ENCODE assay signal across 11 mouse cellular contexts in genomic region chr19:26731809-26732208, GRCm38 (mm10).
DNase-seq lines count a peak whose midpoint lies in the region; ATAC-seq lines count a peak whose summit lies in the region.
"Had no signal": no experiment of that assay in that cellular context is flagged by ENCODE, and none has a peak within 500 bp of the region (broad histone marks: within the 10 kb centered on the region; RNA-seq: fewer than 3 reads in every experiment).

No protein-coding gene starts in this region.

- no peak overlapping the region for H3K27ac ChIP-seq in midbrain, embryonic 11.5 days (ENCODE audit: low read depth, low read length)
- no peak overlapping the region for H3K27ac ChIP-seq in midbrain, embryonic 13.5 days
- H3K27ac ChIP-seq: heart, embryonic 15.5 days; liver, embryonic 15.5 days; stomach, embryonic 15.5 days had no signal

- no peaks in the 10 kb centered on the region for H3K9me3 ChIP-seq in midbrain, embryonic 11.5 days (ENCODE audit: control insufficient read depth, low read length)
- no peaks in the 10 kb centered on the region for H3K9me3 ChIP-seq in midbrain, embryonic 13.5 days
- H3K9me3 ChIP-seq: heart, embryonic 15.5 days; liver, embryonic 15.5 days; stomach, embryonic 15.5 days had no signal

- intact Hi-C loops in heart, postnatal 25 days (cut with DNase I), result loop anchor here (5.0 kb wide), 1 partner anchor 695 kb away; the partner anchor contains the start of gene Pum3

- no peaks in the 10 kb centered on the region for H3K36me3 ChIP-seq in midbrain, embryonic 11.5 days (ENCODE audit: control insufficient read depth, insufficient read depth, low read length)
- H3K36me3 ChIP-seq in midbrain, embryonic 13.5 days, result no peaks in the 10 kb centered on the region
- H3K36me3 ChIP-seq: heart, embryonic 15.5 days; liver, embryonic 15.5 days; stomach, embryonic 15.5 days had no signal

- peak; percentile 54; the same call in 1 of the 2 replicates for ATAC-seq in midbrain, embryonic 11.5 days (ENCODE audit: low FRiP score)
- no peak for ATAC-seq in midbrain, embryonic 13.5 days

- no peak overlapping the region for H3K9ac ChIP-seq in midbrain, embryonic 11.5 days (ENCODE audit: low read length)
- no peak overlapping the region for H3K9ac ChIP-seq in midbrain, embryonic 13.5 days (replicated peaks)
- H3K9ac ChIP-seq: heart, embryonic 15.5 days; liver, embryonic 15.5 days; stomach, embryonic 15.5 days had no signal

- H3K4me3 ChIP-seq in midbrain, embryonic 11.5 days (ENCODE audit: low read depth, low read length), result no peak overlapping the region
- no peak overlapping the region for H3K4me3 ChIP-seq in midbrain, embryonic 13.5 days (replicated peaks)
- H3K4me3 ChIP-seq: heart, embryonic 15.5 days; liver, embryonic 15.5 days; stomach, embryonic 15.5 days had no signal

- WGBS in midbrain, embryonic 11.5 days, result 11% methylated on average over 4 of the region's 4 CpGs
- 2% methylated on average over 4 of the region's 4 CpGs for WGBS in midbrain, embryonic 13.5 days

- no peaks in the 10 kb centered on the region for H3K4me1 ChIP-seq in midbrain, embryonic 11.5 days (ENCODE audit: control insufficient read depth, insufficient read depth, low read length)
- peaks cover 20% of the 10 kb centered on the region for H3K4me1 ChIP-seq in midbrain, embryonic 13.5 days (replicated peaks)
- H3K4me1 ChIP-seq: liver, embryonic 15.5 days; stomach, embryonic 15.5 days had no signal

- H3K27me3 ChIP-seq in midbrain, embryonic 11.5 days (ENCODE audit: control insufficient read depth, insufficient read depth, low read length), result no peaks in the 10 kb centered on the region
- H3K27me3 ChIP-seq in midbrain, embryonic 13.5 days, result no peaks in the 10 kb centered on the region
- H3K27me3 ChIP-seq: heart, embryonic 15.5 days; liver, embryonic 15.5 days; stomach, embryonic 15.5 days had no signal

- DNase-seq in heart, adult 11 months, result peak; percentile 56
- no peak for DNase-seq in heart, postnatal 25 days (ENCODE audit: low spot score)
- DNase-seq in midbrain, embryonic 11.5 days (ENCODE audit: low spot score, missing footprints), result no peak
- peak; percentile 68 for DNase-seq in embryo, embryonic 11 days
- peak; percentile 52 for DNase-seq in naive thymus-derived CD4-positive, alpha-beta T cell, adult 2 months (ENCODE audit: low read depth)
- no peak for DNase-seq in adrenal gland, postnatal 10 days
- DNase-seq in left cerebral cortex, adult 9 months (ENCODE audit: low spot score in 2 of 2), result no peak

- no peak overlapping the region for H3K4me2 ChIP-seq in midbrain, embryonic 11.5 days
- no peak overlapping the region for H3K4me2 ChIP-seq in midbrain, embryonic 13.5 days (replicated peaks)
- H3K4me2 ChIP-seq: heart, embryonic 15.5 days; liver, embryonic 15.5 days; stomach, embryonic 15.5 days had no signal

Comparison
In these comparisons a context has a peak if more than half of its experiments do, and no peak if none do; other contexts are left out.
1. DNase-seq: peak in heart, adult 11 months (single experiment), embryo, embryonic 11 days (single experiment) and naive thymus-derived CD4-positive, alpha-beta T cell, adult 2 months (single experiment); none in heart, postnatal 25 days (single experiment), midbrain, embryonic 11.5 days (single experiment), adrenal gland, postnatal 10 days (single experiment) and left cerebral cortex, adult 9 months (0 of 2).